Mouse (Mus musculus): ENCODE measurements around the gene Zfp422. TPM values are rescaled to one million over a fixed set of nuclear protein-coding genes. Genes with fewer than 3 reads are reported as not detected.

Gene Zfp422
- total and polyA plus RNA-seq, 3 experiments, result 13.1 to 19.2 (median 14.8) TPM

- H3K9ac ChIP-seq (ENCODE audit: low read depth, low read length), result no peak within 1 kb of the TSS
- H3K79me2 ChIP-seq (replicated peaks; ENCODE audit: control insufficient read depth, insufficient read depth, low read length), result no peaks in the 10 kb centered on the region
- no peak for DNase-seq
- H3K27ac ChIP-seq, result no peak within 1 kb of the TSS
- no peaks in the 10 kb centered on the region for H3K36me3 ChIP-seq (ENCODE audit: control insufficient read depth, insufficient read depth, low read length)
- H3K27me3 ChIP-seq (ENCODE audit: control insufficient read depth, insufficient read depth, low read length), result no peaks in the 10 kb centered on the region
- no peak within 1 kb of the TSS for H3K4me3 ChIP-seq
- H3K4me1 ChIP-seq (ENCODE audit: control insufficient read depth, insufficient read depth, low read length), result no peaks in the 10 kb centered on the region
- WGBS, result 76% methylated on average over 4 of the region's 4 CpGs
- intact Hi-C loops (cut with DNase I), result no loop called here
- TF ChIP-seq EP300 (IDR thresholded peaks at IDR 0.05; ENCODE audit: insufficient read depth, low read depth, low read length), result no peak
Observed at GRCm38 (mm10) chr6:116584095-116584494, 44.7 kb downstream of the Zfp422 start, which contains the start of gene Olfr215. Olfr215 (minus strand) TSS chr6:116584195.

Small RNA genes within 50 kb of the gene (microRNA-seq; reads per million reads assigned to microRNA genes)
- 0 reads per million in 2 experiments for gene Mir7043

Other genes starting within 250 kb of the Zfp422 start
- gene Alox5, start 167.8 kb downstream of the Zfp422 start, total RNA-seq (2021), result 10 to 100 TPM; 14.3 to 16.4 TPM
- 6.6 and 12.2 TPM in 2 replicates for gene Alox5, start 167.8 kb downstream of the Zfp422 start, polyA plus RNA-seq (2012; rRNA removed)
- not detected for gene Olfr211, start 139.9 kb downstream of the Zfp422 start, total RNA-seq (2021)
- not detected in 2 replicates for gene Olfr211, start 139.9 kb downstream of the Zfp422 start, polyA plus RNA-seq (2012; rRNA removed)
- gene Olfr212, start 122.5 kb downstream of the Zfp422 start, total RNA-seq (2021), result not detected
- gene Olfr212, start 122.5 kb downstream of the Zfp422 start, polyA plus RNA-seq (2012; rRNA removed), result not detected in 2 replicates
- gene Olfr213, start 90.5 kb downstream of the Zfp422 start, total RNA-seq (2021), result not detected
- gene Olfr213, start 90.5 kb downstream of the Zfp422 start, polyA plus RNA-seq (2012; rRNA removed), result not detected in 2 replicates
- 1 to 10 TPM; 1.3 to 2.3 TPM for gene Gm5580, start 77.9 kb downstream of the Zfp422 start, total RNA-seq (2021)
- gene Gm5580, start 77.9 kb downstream of the Zfp422 start, polyA plus RNA-seq (2012; rRNA removed), result 0.12 TPM in 1 of 2 replicates, not detected in the other
- not detected for gene Olfr214, start 74.8 kb downstream of the Zfp422 start, total RNA-seq (2021)
- not detected in 2 replicates for gene Olfr214, start 74.8 kb downstream of the Zfp422 start, polyA plus RNA-seq (2012; rRNA removed)
- not detected for gene Olfr215, start 44.8 kb downstream of the Zfp422 start, total RNA-seq (2021)
- gene Olfr215, start 44.8 kb downstream of the Zfp422 start, polyA plus RNA-seq (2012; rRNA removed), result not detected in 2 replicates
- 10 to 100 TPM; 53.5 to 86.1 TPM for gene Depp1, start 21.6 kb upstream of the Zfp422 start, total RNA-seq (2021)
- 32.7 and 53.0 TPM in 2 replicates for gene Depp1, start 21.6 kb upstream of the Zfp422 start, polyA plus RNA-seq (2012; rRNA removed)
- gene Rassf4, start 45.0 kb upstream of the Zfp422 start, total RNA-seq (2021), result 1 to 10 TPM; 5.8 TPM
- gene Rassf4, start 45.0 kb upstream of the Zfp422 start, polyA plus RNA-seq (2012; rRNA removed), result 6.4 and 8.9 TPM in 2 replicates
- under 1 TPM; 0.03 to 0.05 TPM for gene Tmem72, start 87.9 kb upstream of the Zfp422 start, total RNA-seq (2021)
- under 0.01 TPM in 2 replicates for gene Tmem72, start 87.9 kb upstream of the Zfp422 start, polyA plus RNA-seq (2012; rRNA removed)

All from heart, adult 2 months (tissue).